Mouse (Mus musculus) MEL (cell line): ENCODE results near the gene Ddx58.

ENCODE experiments used
- BHLHE40 ChIP-seq: IDR thresholded peaks from 2 replicates; pipeline ENCODE4 v1.6.1; 2012; ENCODE audit warnings: low read depth, mild to moderate bottlenecking, inconsistent platforms, low read length, improper control_type of control experiment, borderline replicate concordance
- CHD2 ChIP-seq: IDR thresholded peaks from 2 replicates; pipeline ENCODE4 v1.6.1; 2011; ENCODE audit warnings: low read length, improper control_type of control experiment
- CTCF ChIP-seq, 3 experiments: IDR thresholded peaks in 2 of 3; conservative IDR thresholded peaks in 1 of 3; 2 replicates each; pipeline ENCODE4 v1.5.1; 2011 to 2012; ENCODE audit warnings: low read length in 3 of 3, low read depth in 2 of 3, mild to moderate bottlenecking in 2 of 3, improper control_type of control experiment in 1 of 3, inconsistent platforms in 1 of 3, mixed read lengths in 1 of 3, moderate library complexity in 1 of 3; ENCODE audit not compliant: control insufficient read depth in 1 of 3, insufficient read depth in 1 of 3, poor library complexity in 1 of 3, severe bottlenecking in 1 of 3
- HCFC1 ChIP-seq: IDR thresholded peaks from 2 replicates; pipeline ENCODE4 v1.6.1; 2012; ENCODE audit warnings: low read depth, mild to moderate bottlenecking, inconsistent platforms, low read length, improper control_type of control experiment, moderate library complexity
- JUND ChIP-seq: IDR thresholded peaks from 2 replicates; pipeline ENCODE4 v1.6.1; 2011; ENCODE audit warnings: low read depth, mild to moderate bottlenecking, improper control_type of control experiment, low read length
- NELFE ChIP-seq: IDR thresholded peaks from 2 replicates; pipeline ENCODE4 v1.6.1; 2011; ENCODE audit warnings: low read depth, low read length, improper control_type of control experiment
- POLR2A ChIP-seq, 2 experiments: IDR thresholded peaks; 2 replicates each; pipeline ENCODE4 v1.6.1; 2011 to 2012; ENCODE audit warnings: low read length in 2 of 2, mild to moderate bottlenecking in 2 of 2, control low read depth in 1 of 2, improper control_type of control experiment in 1 of 2, low read depth in 1 of 2, moderate library complexity in 1 of 2; ENCODE audit not compliant: control insufficient read depth in 1 of 2, insufficient read depth in 1 of 2, poor library complexity in 1 of 2
- TAL1 ChIP-seq: IDR thresholded peaks from 2 replicates; pipeline ENCODE4 v1.6.1; 2012; ENCODE audit warnings: mild to moderate bottlenecking, inconsistent platforms, low read length, moderate library complexity, mixed read lengths
- TCF12 ChIP-seq: IDR thresholded peaks from 2 replicates; pipeline ENCODE4 v1.6.1; 2014; ENCODE audit warnings: low read depth, mild to moderate bottlenecking, inconsistent platforms, low read length, improper control_type of control experiment, moderate library complexity

DNA sequence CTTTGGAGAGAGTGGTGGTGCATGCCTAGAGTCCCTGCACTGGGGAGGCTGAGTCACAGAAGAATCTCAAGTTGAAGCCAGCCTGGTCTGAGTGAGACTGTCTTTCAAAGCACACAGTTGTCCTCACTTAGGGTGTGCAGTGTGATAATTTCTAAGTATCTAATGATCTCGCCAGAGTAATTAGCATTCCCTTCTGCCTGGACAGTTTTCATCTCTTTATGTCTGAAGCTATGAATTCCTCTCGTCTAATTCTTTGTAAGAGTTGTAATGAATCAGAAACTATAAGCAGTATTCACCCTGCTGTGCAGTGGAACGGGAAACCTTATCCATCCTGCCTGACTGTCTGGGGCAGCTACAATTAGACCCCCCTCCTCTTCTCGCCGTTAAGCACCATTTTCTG, 31.9 kb downstream of the Ddx58 start:
- TF ChIP-seq BHLHE40 (no peak), NELFE (no peak), JUND (no peak), CTCF (IDR thresholded peaks at IDR 0.05 in 2 of 3, conservative IDR thresholded peaks at IDR 0.05 in 1 of 3; ENCODE audit: control insufficient read depth in 1 of 3, insufficient read depth in 1 of 3, low read depth in 2 of 3, low read length in 3 of 3, poor library complexity in 1 of 3, severe bottlenecking in 1 of 3) (no peak), CHD2 (no peak), TAL1 (no peak), TCF12 (no peak), POLR2A (IDR thresholded peaks at IDR 0.05; ENCODE audit: control insufficient read depth in 1 of 2, insufficient read depth in 1 of 2, low read depth in 1 of 2, low read length in 2 of 2, poor library complexity in 1 of 2) (no peak), HCFC1 (no peak)
